Mouse (Mus musculus) large intestine, adult 2 months (tissue): ENCODE measurements around the gene Il17re. TPM values are rescaled to one million over a fixed set of nuclear protein-coding genes. Genes with fewer than 3 reads are reported as not detected.
A peak's percentile ranks its signal among the peaks of the same experiment; 100 is the strongest.

Source experiments
- DNase-seq: peaks from one replicate; pipeline ENCODE4 v3.0.0-alpha.2; 2012; ENCODE audit warnings: low read depth, low spot score
- WGBS: fragments of 180-500 bp; shearing (Covaris S2); methylation state at CpG from one replicate; pipeline ENCODE4 v1.1.7; 2018; 5-methylcytosine and 5-hydroxymethylcytosine counted together
- polyA plus RNA-seq: library from polyadenylated mRNA; depleted of rRNA; stranded (reverse); fragments of >200 nt; gene quantifications from 2 replicates; pipeline ENCODE4 v1.2.3, GENCODE M21; 2012; rRNA removed

Gene Il17re
- 4.8 and 7.5 TPM in 2 replicates for polyA plus RNA-seq

- DNase-seq = no peak
- 50% methylated on average over 10 of the region's 10 CpGs for WGBS
These were observed at the start of gene Il17re for GRCm38 (mm10) chr6:113457952-113458534. TSS of gene Il17re (plus strand) at chr6:113458484.

- no peak for DNase-seq
- whole genome bisulfite sequencing = 62% methylated on average over 1 of the region's 1 CpGs
These were observed 48.3 kb upstream of the Il17re start for GRCm38 (mm10) chr6:113410001-113410400.

GRCm38 (mm10) chr6:113416416-113416815 is 41.9 kb upstream of the Il17re start:
- WGBS = 33% methylated on average over 5 of the region's 5 CpGs
- DNase-seq = peak; percentile 64

- DNase-seq = no peak
- WGBS = 8% methylated on average over 16 of the region's 16 CpGs
These were observed 39.7 kb upstream of the Il17re start for GRCm38 (mm10) chr6:113418441-113419198.

DNA sequence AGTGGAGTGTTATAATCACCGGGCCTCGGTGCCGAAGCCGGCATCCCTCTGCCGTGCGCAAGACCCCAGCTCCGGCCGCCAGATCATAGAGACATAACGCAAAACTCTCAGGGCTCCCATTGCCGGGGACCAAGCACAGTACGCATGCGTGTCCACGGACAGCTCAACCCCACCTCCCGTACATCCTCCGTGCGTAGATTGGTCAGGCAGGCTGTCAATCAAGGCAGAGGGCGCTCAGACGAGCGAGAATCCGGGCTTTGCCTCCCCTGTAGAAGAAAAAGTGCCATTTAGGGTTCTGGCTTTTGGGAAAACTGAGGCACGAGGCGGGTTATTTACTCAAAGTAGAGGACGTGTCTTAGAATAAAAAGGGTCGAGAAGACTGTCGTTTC is 39.1 kb upstream of the Il17re start, which contains the start of gene Rpusd3:
TSS of gene Rpusd3 (minus strand) at position 142 of the 389 bp plus-strand sequence.
- under 1% methylated on average over 25 of the region's 25 CpGs for WGBS
- peak; percentile 100 for DNase-seq

- no peak for DNase-seq
- 63% methylated on average over 4 of the region's 4 CpGs for WGBS
These were observed 35.3 kb upstream of the Il17re start for GRCm38 (mm10) chr6:113423000-113423399.

DNA sequence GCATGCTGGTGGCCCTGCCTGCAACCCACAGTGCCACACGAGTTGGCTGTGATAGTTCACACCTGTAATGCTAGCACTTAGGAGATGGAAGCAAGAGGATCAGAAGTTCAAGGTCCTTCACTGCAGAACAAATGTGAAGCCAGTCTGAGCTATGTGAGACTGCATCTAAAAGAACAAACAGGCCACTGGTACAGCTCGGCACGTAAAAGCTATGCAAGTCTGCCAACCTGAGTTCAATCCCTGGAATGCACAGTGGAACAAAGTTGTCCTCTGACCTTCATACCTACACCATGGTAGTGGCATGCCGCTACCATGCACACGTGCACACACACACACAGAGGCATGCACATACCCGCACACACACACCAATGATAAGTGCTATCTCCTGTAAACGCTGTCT is 34.1 kb upstream of the Il17re start:
- 80% methylated on average over 7 of the region's 7 CpGs for WGBS
- no peak for DNase-seq

DNA sequence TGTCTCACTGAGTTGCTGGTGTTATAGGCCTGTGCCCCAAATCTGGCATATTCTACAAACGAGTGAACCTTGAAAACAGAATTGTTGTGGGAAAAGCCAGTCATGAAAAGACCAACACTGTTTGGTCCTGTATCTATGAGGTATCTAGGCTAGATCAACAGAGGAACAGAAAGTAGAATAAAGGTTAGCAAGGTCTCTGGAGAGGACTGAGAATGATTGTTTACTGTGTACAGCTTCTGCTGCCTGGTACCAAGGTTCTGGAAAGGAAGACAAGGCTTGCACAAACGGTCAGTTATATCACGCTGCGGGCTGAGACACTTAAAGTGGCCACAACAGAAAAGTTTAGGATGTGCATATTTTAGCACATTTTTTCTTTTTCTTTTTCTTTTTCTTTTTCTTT is 31.6 kb upstream of the Il17re start:
- 87% methylated on average over 4 of the region's 4 CpGs for WGBS
- no peak for DNase-seq

DNA sequence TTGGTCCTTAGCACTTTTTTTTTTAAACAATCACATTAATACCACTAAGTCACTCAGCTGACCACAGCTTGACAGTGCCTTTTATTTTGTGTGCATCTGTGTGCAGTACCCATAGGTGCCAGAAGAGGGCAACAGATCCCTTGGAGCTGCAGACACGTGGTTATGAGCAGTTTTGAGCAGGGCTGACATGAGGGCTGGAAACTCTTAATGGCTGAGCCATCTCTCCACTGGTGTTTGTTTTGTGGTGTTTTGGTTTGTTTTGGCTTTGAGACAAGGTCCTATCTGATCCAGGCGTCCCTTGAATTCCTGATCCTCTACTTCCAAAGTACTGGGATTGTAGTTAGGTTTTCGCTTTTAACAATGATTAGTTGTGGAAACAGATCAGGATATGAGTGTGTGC is 30.9 kb upstream of the Il17re start:
- 40% methylated on average over 3 of the region's 3 CpGs for WGBS

GRCm38 (mm10) chr6:113428006-113428405 is 30.3 kb upstream of the Il17re start:
- 89% methylated on average over 16 of the region's 16 CpGs for WGBS
- no peak for DNase-seq

More for the DNA sequence above, 30.9 kb upstream of the Il17re start:
- no peak for DNase-seq

DNA sequence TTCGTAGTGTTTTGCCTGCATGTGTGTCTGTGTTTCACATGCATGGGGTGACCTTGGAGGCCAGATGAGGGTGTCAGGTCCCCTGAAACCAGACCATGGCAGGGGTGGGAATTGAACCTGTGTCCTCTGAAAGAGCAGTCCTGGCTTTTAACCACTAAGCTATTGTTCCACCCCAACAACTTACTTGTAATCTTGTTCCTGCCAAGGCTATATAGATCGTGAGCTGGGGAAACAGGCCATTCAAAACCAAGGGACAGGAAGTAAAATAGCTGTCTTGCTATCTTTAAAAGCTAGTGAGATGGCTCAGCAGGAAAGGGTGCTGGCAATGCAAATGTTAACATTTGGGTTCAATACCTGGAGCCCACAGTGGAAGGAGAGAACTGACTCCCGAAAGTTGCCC is 28.3 kb upstream of the Il17re start:
- WGBS = 66% methylated on average over 3 of the region's 3 CpGs
- no peak for DNase-seq

DNA sequence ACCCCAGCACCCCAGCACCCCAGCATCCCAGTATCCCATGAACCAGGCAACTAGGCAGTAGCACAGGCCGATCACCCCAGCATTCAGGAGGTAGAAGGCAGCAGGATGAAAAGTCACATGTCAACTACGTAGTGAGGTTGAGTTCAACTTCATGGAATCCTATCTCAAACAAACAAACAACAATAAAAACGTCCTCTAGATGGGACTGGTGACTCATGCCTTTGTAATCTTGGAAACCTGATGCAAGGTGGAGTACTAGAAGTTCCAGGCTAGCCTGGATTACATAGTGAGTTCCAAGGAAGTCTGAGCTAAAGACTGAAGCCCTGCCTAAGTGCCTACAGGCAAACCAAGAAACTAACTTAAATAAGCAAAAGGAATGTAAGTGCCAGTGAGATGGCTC is 27.4 kb upstream of the Il17re start:
- peak; percentile 28 for DNase-seq
- 30% methylated on average over 3 of the region's 3 CpGs for WGBS

- 63% methylated on average over 3 of the region's 3 CpGs for WGBS
- no peak for DNase-seq
These were observed 26.5 kb upstream of the Il17re start for GRCm38 (mm10) chr6:113431801-113432200.

DNA sequence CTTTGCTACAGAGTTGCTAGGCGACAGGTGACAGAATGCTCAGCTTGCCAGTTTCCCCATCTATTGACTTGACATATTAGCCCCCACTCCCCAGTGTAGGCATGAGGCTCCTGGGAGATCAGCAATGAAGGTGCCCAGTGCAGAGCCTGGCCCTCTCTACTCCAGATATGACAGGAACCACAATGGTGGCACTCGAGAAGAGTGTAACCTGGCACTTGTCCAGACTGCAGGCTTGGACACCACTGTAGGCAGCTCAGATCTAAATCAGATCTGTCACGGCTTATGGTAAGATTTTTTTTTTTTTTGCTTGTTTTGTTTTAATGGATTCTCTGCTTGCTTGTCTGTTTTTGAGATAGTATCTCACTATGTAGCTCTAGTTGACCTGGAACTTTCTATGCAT is 24.6 kb upstream of the Il17re start:
- 75% methylated on average over 3 of the region's 3 CpGs for WGBS
- DNase-seq = no peak

GRCm38 (mm10) chr6:113434691-113435090 is 23.6 kb upstream of the Il17re start:
- WGBS = 24% methylated on average over 7 of the region's 7 CpGs
- peak; percentile 28 for DNase-seq

DNA sequence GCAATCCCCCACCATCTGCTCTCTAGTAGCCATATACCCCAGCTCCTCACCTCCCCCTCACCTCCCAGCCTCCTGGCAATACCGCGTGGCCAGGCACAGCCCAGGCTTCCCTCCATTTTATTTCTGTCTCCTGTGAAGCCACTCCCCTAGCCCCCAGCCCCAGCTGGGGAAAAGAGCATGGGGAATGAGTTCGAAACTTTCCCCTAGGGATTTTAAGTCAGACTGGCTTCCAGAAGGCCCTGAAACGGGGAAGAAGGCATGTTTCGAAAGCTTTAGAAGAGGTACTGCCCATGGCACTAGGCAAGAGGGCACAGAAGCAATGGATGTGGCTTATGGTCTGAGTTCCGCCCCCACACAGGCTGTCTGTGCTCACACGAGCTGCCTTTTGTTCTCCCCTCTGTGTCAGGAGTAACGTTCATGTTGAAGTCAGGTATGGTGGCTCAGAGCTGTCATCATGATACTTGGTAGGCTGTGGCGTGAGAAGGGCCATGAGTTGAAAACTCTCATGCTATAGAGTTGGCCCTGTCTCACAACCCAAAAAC is 22.5 kb upstream of the Il17re start, which contains the start of gene Cidec:
TSS of gene Cidec (minus strand) at position 97 of the 542 bp plus-strand sequence.
- DNase-seq = no peak
- WGBS = 81% methylated on average over 9 of the region's 9 CpGs

- no peak for DNase-seq
- 83% methylated on average over 12 of the region's 12 CpGs for WGBS
These were observed 21.1 kb upstream of the Il17re start for GRCm38 (mm10) chr6:113437135-113437534.

DNA sequence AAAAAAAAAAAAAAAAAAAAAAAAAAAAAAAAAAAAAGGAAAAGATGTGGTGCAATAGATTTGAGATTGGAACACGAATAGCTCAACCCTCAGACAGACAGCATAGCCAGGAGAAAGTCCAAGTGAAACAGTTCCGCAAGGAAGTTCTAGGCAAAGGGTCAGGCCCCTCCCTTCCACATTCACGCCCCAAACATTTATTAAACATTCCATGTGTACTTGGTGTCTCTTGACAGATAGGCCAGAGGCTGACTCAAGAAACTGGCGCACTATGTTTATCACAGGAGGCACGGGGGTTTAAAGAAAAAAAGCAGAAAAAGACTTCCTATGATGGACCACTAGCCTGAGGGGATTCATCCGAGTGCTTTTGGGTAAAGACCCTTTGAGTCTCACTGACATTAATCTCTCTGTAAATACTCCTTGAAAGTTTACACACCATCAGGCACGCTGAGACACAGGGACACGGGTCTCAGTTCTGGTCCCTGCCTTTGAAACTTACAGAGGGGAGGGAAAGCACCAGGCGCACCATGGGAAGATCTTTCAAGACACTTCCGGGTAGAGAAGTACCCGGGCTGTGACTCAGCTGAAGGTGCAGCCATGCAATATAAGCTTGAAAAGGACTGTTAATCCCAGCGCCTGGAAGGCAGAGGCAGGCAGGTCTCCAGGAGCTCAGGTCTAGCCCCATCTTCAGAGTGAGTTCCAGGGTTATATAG is 19.4 kb upstream of the Il17re start:
- 24% methylated on average over 12 of the region's 12 CpGs for WGBS

GRCm38 (mm10) chr6:113440686-113441085 is 17.6 kb upstream of the Il17re start:
- 92% methylated on average over 3 of the region's 3 CpGs for WGBS
- no peak for DNase-seq

More for the DNA sequence above, 19.4 kb upstream of the Il17re start:
- peak; percentile 61 for DNase-seq

- 50% methylated on average over 7 of the region's 7 CpGs for WGBS
- DNase-seq = peak; percentile 71
These were observed 17.1 kb upstream of the Il17re start for GRCm38 (mm10) chr6:113441147-113441680.
